Mouse (Mus musculus): ENCODE data around the gene Orai3.

GRCm38 (mm10) chr7:127778350-127778749 lies 8.7 kb downstream of the Orai3 start:
- no peak for TF ChIP-seq CTCF (IDR thresholded peaks at IDR 0.05; ENCODE audit: extremely low read depth, insufficient read length, insufficient replicate concordance, low read depth, low read length)
- TF ChIP-seq POLR2A (IDR thresholded peaks at IDR 0.05; ENCODE audit: low read depth, low read length) = no peak

Data from small intestine, adult 2 months (tissue).